Mouse (Mus musculus): ENCODE measurements around the gene Cyth2.

DNA sequence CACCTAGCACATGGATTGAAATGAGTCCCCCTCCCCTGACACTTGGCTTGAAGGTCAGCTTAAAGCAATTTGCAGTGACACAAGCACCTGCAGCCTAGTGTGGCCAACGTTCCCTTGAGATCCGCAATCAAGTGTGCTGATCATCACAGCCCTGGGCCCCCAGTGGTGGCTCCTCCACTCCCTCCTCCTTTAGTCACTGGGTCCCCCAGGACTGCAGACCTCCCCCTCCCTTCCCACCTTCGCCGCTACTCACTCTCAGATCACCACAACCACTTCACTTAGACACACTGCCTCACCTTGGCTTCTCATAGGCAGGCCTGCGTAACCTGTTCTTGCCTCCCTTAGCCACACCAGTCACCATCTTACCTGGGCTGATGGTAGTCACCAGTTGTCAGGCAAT, 8.4 kb downstream of the Cyth2 start:
- TF ChIP-seq CTCF (IDR thresholded peaks at IDR 0.05; ENCODE audit: low read depth, low read length) (no peak), POLR2A (IDR thresholded peaks at IDR 0.05; ENCODE audit: borderline replicate concordance, low read depth, low read length) (no peak)
